Mouse (Mus musculus) gastrocnemius, postnatal 14 days (tissue): ENCODE data around the gene Esrp2. TPM values are rescaled to one million over a fixed set of nuclear protein-coding genes. Genes with fewer than 3 reads are reported as not detected.

ENCODE experiments used
- DNase-seq: peaks from one replicate; pipeline ENCODE4 v3.0.0; 2021; ENCODE audit warnings: mixed read lengths
- intact Hi-C: fragments of 180-260 bp; cut with DNase I; formaldehyde crosslinking; loops from one replicate; pipeline ENCODE4 v1.15.1; 2025; ENCODE audit warnings: low total_unique reads
- total RNA-seq, 2 experiments: library from RNA; stranded (reverse); gene quantifications; 2 replicates each; pipeline ENCODE4 v1.2.3; 2021

The Esrp2 gene
- total RNA-seq, 2 experiments from 2014 or later, result not detected

DNA sequence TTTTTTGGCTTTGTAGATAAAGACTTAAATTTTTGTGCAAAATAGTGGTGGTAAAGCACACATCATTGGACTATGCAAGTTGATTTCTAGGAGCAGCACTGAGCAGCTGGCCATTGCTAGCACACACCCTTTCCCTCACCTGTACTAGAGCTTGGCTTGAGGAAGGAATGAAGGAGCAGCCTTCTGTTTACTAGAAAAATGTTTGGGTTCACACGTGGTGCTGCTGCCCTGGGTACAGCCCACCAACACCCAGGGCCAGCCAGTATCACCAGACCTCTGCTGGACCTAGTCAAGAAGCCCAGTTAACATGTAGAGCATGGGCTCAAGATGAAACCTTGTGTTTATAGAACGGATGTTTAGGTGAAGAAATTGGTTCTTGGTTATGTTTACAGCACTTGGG is 6.8 kb downstream of the Esrp2 start:
- intact Hi-C loops, result no loop called here
- DNase-seq, result no peak

DNA sequence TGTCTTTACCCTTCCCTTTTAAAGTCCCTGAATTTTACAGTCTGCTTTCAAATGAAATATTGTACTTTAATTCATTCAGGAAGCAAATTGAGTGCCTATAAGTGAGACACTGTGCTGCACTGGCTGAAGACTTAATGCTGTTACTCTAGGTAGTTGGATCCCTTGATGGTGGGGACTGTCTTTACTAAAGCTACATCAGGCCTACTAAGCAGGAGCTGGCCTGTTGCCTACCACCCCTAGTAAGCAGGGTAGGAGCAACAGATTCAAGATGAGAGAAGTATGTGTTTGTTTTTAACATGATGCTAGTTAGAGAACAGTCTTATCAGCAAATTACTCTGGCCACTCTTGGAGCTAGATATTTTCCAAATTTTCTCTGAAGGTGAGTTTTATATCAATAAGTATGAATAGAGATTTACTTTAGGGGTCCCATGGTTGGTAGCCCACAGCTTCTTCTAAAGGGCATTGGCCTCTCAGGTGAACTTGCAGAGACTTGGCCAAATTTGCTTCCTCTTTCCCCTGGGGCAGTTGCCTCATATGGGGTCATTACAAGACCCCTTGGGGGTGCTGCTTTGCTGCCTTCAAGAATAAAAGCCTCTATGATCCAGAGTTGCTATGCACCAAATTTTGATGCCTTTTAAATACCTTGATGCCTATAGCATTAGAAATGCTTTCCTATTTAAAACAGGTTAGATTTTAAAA is 7.4 kb downstream of the Esrp2 start:
- intact Hi-C loops, result no loop called here
- DNase-seq, result no peak

DNA sequence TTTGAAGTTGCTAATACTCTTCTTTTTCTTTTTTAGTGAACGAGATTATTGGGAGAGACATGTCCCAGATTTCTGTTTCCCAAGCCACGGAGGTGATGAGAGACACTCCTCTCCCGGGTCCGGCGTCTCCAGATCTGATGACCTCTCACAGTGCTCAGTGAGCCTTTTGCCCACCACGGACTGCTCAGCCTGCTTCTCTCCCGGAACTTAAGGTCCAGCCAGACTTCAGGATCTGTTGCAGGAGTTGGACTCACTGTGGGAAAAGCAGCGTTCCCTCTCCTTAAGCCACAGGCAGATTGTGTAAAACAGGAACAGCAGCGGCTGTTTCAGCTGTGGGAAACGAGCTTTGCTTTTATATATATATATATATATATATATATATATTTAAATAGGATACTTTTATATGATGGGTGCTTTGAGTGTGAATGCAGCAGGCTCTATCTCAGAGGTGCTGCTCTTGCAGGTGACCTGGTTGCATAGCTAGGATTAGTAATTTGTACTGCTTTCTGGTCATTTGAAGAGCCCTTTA is 8.8 kb downstream of the Esrp2 start:
- no peak for DNase-seq
- intact Hi-C loops, result no loop called here

DNA sequence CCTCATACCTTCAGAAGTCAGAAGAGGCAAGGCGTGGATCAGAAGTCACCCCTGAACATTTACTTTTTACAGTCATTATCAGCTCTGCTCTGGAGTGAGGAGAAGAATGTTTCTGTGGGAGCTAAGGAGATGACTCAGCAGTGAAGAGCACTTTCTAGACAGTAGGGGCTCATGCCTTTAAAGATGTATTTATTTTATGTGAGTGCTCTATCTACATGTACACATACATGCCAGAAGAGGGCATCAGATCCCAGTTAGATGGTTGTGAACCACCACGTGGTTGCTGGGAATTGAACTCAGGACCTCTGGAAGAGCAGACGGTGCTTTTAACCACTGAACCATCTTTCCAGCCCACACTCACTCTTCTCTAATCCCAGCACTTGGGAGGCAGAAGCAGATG is 9.7 kb downstream of the Esrp2 start:
- intact Hi-C loops, result no loop called here

DNA sequence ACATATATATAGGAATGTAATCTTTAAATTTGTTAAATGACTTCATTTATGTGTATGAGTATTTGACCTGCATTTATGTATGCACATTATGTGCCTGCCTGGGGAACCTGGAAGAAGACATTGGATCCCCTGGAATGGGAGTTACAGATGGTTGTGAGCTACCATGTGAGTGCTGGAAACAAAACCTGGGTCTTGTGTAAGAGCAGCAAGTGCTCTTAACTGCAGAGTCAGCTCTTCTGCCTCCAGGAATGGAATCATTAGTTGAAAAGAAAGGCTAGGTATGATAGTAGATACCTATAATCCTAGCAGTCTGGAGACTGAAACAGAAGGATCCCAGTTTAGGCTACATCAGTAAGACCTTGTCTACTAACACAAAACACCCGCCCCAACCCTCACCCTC is 10.7 kb downstream of the Esrp2 start:
- intact Hi-C loops, result no loop called here
- DNase-seq, result no peak

More for the DNA sequence above, 9.7 kb downstream of the Esrp2 start:
- DNase-seq, result no peak

DNA sequence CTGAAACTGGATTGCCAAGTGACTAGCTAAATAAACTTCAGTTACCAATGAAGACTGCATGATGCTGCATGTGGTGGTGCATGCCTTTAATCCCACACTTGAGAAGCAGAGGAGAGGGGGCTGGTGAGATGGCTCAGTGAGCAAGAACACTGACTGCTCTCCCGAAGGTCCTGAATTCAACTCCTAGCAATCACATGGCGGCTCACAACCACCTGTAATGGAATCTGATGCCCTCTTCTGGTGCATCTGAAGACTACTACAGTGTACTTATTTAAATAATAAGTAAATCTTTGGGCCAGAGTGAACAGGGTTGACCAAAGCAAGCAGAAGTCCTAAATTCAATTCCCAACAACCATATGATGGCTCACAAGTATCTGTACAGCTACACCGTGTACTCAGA is 13.3 kb downstream of the Esrp2 start:
- DNase-seq, result no peak
- intact Hi-C loops, result no loop called here

DNA sequence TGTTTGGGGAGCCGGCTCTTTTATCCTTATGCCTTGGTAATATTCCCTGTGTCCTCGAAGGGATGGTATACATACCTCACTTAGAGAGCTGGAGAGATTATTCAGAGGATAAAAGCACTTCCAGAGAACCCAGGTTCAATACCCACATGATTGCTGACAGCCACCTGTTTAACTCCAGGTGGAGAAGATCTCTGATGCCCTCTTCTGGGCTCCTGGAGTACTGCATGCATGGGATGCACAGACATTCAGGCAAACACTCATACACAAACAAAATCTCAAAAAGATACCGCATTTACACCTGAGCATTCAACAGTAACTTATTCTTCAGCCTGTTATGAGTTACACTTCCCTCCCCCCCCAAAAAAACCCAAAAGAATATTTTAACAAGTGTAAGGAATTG is 20.9 kb downstream of the Esrp2 start:
- no peak for DNase-seq
- intact Hi-C loops, result no loop called here

DNA sequence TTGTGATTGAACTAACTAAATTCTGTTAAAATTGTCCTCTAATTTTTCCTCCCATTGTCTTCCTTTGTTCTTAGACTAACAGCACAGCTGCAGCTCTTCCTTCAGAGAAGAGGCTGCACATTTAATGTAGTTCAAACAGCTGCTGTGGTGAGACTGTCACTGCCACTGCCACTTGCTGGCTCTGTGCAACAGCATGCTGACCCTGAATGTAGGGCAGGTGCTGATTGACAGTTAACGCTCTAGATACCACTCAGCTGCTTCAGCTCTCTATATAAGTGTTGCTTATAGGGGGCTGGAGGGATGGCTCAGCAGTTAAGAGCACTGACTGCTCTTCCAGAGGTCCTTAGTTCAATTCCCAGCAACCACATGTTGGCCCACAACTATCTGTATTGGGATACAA is 24.3 kb downstream of the Esrp2 start:
- intact Hi-C loops, result no loop called here
- DNase-seq, result no peak

DNA sequence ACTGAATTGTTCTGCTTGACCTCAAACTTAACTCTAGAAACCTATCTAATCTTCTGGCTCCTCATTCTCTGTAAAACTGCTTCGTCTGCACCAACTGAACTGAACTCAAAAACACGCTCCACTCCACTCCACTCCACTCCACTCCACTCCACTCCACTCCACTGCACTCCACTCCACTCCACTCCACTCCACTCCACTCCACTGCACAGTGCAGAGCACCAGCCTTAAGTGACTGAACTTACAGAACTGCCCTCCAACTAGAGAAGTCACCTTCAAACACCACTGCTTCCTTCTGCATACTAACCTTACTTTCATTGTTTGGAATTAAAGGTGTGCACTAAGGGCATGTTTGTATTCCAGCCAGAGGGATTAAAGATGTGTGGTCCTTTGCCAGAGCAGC is 24.7 kb downstream of the Esrp2 start:
- DNase-seq, result no peak
- intact Hi-C loops, result no loop called here

DNA sequence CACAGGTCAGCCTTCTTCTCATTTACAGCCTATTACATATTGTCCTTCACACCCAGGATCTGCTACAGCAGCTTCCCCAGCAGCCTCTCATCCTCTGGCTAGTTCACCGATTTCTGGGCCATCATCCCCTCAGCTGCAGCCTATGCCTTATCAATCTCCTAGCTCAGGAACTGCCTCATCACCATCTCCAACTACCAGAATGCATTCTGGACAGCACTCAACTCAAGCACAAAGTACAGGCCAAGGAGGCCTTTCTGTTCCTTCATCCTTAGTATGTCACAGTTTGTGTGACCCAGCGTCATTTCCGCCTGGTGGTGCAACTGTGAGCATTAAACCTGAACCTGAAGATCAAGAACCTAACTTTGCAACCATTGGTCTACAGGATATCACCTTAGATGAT is 28.0 kb downstream of the Esrp2 start:
- intact Hi-C loops, result no loop called here

DNA sequence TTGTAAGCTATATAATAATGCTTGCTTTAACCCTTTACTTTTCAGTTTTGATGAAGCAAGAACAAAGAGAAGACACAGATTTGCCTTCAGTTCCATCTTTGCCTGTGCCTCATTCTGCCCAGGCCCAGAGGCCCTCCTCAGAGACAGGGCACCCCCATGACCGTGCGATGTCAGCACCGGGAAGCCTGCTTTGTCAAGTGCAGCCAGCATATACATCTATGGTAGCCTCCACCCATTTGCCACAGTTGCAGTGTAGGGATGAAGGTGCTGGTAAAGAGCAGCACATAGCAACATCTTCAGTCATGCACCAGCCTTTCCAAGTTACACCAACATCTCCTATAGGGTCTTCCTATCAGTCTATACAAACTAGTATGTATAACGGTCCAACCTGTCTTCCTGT is 28.7 kb downstream of the Esrp2 start:
- peak; percentile 34 for DNase-seq

More for the DNA sequence above, 28.0 kb downstream of the Esrp2 start:
- DNase-seq, result no peak

DNA sequence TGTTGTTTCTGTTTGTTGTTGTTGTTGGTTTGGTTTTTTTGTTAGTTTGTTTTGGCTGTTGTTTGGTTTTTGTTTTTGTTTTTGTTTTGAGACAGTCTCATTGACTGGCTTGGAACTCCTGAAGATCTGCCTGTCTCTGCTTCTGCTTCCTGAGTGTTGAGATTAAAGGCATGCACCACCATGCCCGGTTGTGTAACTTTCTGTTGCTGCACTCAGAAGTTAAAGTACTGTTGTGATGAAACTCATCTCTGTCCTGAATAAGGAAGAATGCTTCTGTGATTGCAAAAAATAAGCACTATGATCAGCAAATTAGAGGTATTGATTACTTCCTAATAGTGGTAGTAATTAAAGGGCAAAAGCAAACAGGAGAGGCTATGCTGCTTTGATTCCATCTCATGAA is 30.6 kb downstream of the Esrp2 start:
- intact Hi-C loops, result no loop called here
- no peak for DNase-seq

More for the DNA sequence above, 28.7 kb downstream of the Esrp2 start:
- intact Hi-C loops, result no loop called here

DNA sequence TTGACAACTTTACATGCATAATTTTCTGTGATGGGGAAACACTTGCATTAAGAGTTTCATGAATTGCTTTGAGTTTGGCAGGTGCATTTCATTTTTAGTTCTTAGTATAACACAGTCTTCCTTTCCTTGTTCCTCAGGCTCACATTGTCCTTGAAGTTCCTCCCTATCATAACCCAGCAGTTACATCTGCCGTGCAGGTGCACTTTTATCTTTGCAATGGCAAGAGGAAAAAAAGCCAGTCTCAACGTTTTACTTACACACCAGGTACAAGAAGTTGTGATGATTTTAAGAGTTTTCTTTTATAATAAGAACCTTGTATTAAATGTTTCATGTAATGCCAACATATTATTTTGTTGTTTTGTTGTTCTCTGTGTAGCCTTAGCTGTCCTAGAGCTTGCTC is 32.9 kb downstream of the Esrp2 start:
- intact Hi-C loops, result no loop called here
- DNase-seq, result no peak

DNA sequence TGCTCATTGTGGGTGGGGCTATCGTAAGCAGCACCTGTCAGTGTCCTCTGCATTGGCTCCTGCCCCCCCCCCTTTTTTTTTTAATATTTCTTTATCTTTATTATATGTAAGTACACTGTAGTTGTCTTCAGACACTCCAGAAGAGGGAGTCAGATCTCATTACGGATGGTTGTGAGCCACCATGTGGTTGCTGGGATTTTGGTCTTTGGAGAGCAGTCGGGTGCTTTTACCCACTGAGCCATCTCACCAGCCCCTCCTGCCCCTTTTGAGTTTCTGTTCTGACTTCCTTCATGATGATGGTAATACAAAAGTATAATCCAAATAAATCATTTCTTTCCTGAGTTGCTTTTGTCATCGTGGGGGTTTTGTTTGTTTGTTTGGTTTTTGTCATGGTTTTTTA is 34.5 kb downstream of the Esrp2 start:
- intact Hi-C loops, result no loop called here
- DNase-seq, result no peak

Other genes with a start within 250 kb of the Esrp2 start
- under 1 TPM in 1 of 2 experiments, not detected in 1; 0.69 TPM for gene Nrn1l, start 243.4 kb downstream of the Esrp2 start, total RNA-seq
- gene Pskh1, start 236.5 kb downstream of the Esrp2 start, total RNA-seq, result 10 to 100 TPM; 12.8 to 13.8 TPM
- not detected for gene Ctrl, start 203.1 kb downstream of the Esrp2 start, total RNA-seq
- gene Psmb10, start 198.5 kb downstream of the Esrp2 start, total RNA-seq, result 10 to 100 TPM; 19.3 to 20.9 TPM
- under 1 TPM; 0.21 to 0.29 TPM for gene Lcat, start 193.6 kb downstream of the Esrp2 start, total RNA-seq
- 10 to 100 TPM; 12.1 to 19.1 TPM for gene Slc12a4, start 170.9 kb downstream of the Esrp2 start, total RNA-seq
- gene Dpep3, start 157.5 kb downstream of the Esrp2 start, total RNA-seq, result not detected
- 10 to 100 TPM in 1 of 2 experiments, 1 to 10 TPM in 1; 9.4 to 10.4 TPM for gene Dus2, start 145.6 kb downstream of the Esrp2 start, total RNA-seq
- not detected for gene Dpep2nb, start 131.0 kb downstream of the Esrp2 start, total RNA-seq
- gene Ddx28, start 125.1 kb downstream of the Esrp2 start, total RNA-seq, result 1 to 10 TPM; 9.5 to 9.7 TPM
- 10 to 100 TPM; 18.4 to 22.0 TPM for gene Nfatc3, start 78.1 kb downstream of the Esrp2 start, total RNA-seq
- gene Pla2g15, start 13.4 kb upstream of the Esrp2 start, total RNA-seq, result 1 to 10 TPM; 4.5 to 5.0 TPM
- 1 to 10 TPM; 6.1 to 7.0 TPM for gene Slc7a6, start 31.9 kb upstream of the Esrp2 start, total RNA-seq
- gene Slc7a6os, start 74.0 kb upstream of the Esrp2 start, total RNA-seq, result 10 to 100 TPM in 1 of 2 experiments, 1 to 10 TPM in 1; 8.5 to 10.6 TPM
- 10 to 100 TPM; 21.5 to 23.9 TPM for gene Prmt7, start 74.0 kb upstream of the Esrp2 start, total RNA-seq
- 1 to 10 TPM; 1.4 TPM for gene Smpd3, start 201.0 kb upstream of the Esrp2 start, total RNA-seq